In the genomic region with DNA sequence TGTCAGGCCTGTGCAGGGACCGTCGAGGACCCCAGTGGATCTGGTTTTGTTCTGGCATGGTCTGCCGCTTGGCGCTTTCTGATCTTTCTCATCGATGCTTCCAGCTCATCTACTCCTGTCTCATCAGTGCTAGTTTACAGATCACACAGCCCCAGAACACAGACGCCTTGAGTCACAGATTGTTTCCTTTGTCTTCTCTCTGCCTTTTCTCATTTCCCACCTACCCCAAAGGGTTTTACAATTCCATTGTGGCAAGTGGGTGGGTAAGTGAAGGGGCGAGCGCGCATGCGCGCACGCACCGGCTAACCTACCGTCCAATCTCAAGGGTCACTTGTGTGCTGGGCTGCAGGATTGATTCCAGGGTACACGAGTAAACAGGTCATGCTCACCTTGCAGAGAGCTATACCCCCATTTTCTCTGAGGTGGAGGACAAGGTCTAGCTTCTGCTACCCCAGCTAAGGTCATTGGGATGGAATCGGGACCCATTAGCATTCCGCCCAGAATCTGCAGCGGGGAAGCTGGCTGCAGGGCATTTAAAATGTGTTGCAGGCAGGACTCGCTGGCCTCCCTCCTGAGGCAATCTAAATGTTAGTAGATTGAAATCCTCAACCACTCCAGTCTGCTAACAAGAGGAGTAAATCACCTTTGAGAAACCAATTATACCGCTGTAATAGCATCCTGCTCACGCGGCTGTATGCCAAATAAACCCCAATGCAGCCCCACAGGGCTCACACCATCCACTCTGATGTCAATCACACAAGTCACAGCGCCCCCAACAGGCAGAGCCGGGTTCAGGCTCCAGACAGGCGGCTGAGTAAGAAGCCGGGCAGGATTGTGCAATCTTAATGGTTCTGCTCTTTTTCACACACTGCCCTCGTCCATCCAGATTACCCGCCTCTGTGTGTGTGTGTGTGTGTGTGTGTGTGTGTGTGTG, we compare ENCODE assay signal across 9 mouse cellular contexts. TPM values are rescaled to one million over a fixed set of nuclear protein-coding genes. Genes with fewer than 3 reads are reported as not detected.
DNase-seq lines count a peak whose midpoint lies in the region; ATAC-seq lines count a peak whose summit lies in the region.
"Had no signal": no experiment of that assay in that cellular context is flagged by ENCODE, and none has a peak within 500 bp of the region (broad histone marks: within the 10 kb centered on the region; RNA-seq: fewer than 3 reads in every experiment).

No protein-coding gene starts in this region.

- 42% methylated on average over 28 of the region's 28 CpGs for WGBS in forebrain, embryonic 13.5 days
- 46% methylated on average over 28 of the region's 28 CpGs for WGBS in forebrain, embryonic 10.5 days
- WGBS in embryonic facial prominence, embryonic 13.5 days: 50% methylated on average over 28 of the region's 28 CpGs

- no peak overlapping the region for H3K27ac ChIP-seq in forebrain, embryonic 13.5 days
- H3K27ac ChIP-seq in forebrain, embryonic 10.5 days: no peak overlapping the region
- H3K27ac ChIP-seq in embryonic facial prominence, embryonic 13.5 days: no peak overlapping the region

- no peak overlapping the region for H3K4me3 ChIP-seq in forebrain, embryonic 13.5 days
- no peak overlapping the region for H3K4me3 ChIP-seq in forebrain, embryonic 10.5 days
- H3K4me3 ChIP-seq in embryonic facial prominence, embryonic 13.5 days: no peak overlapping the region

- H3K4me2 ChIP-seq in forebrain, embryonic 13.5 days: peak overlapping the region; percentile 22
- H3K4me2 ChIP-seq in embryonic facial prominence, embryonic 13.5 days: 0 out of 2 replicates have a peak overlapping the region, but pooled peaks have one; percentile 0

- peaks cover 3% of the 10 kb centered on the region for H3K4me1 ChIP-seq in forebrain, embryonic 13.5 days
- peaks cover 8% of the 10 kb centered on the region for H3K4me1 ChIP-seq in forebrain, embryonic 10.5 days
- peaks cover 5% of the 10 kb centered on the region; the same call in 1 of the 2 replicates for H3K4me1 ChIP-seq in embryonic facial prominence, embryonic 13.5 days

- H3K9ac ChIP-seq in forebrain, embryonic 13.5 days: no peak overlapping the region
- H3K9ac ChIP-seq in embryonic facial prominence, embryonic 13.5 days: no peak overlapping the region

- H3K9me3 ChIP-seq in forebrain, embryonic 13.5 days (replicated peaks): no peaks in the 10 kb centered on the region
- H3K9me3 ChIP-seq in forebrain, embryonic 10.5 days: no peaks in the 10 kb centered on the region
- H3K9me3 ChIP-seq in embryonic facial prominence, embryonic 13.5 days: no peaks in the 10 kb centered on the region; the same call in 1 of the 2 replicates
- H3K9me3 ChIP-seq: G1E had no signal

- H3K36me3 ChIP-seq in forebrain, embryonic 13.5 days (ENCODE audit: poor library complexity, severe bottlenecking): no peaks in the 10 kb centered on the region
- H3K36me3 ChIP-seq in forebrain, embryonic 10.5 days (replicated peaks): no peaks in the 10 kb centered on the region
- H3K36me3 ChIP-seq in embryonic facial prominence, embryonic 13.5 days: no peaks in the 10 kb centered on the region
- H3K36me3 ChIP-seq: G1E had no signal

- ATAC-seq in forebrain, embryonic 13.5 days: no peak
- no peak for ATAC-seq in embryonic facial prominence, embryonic 13.5 days (ENCODE audit: insufficient number of reproducible peaks, insufficient read depth, low FRiP score, low TSS enrichment, low read depth)
- ATAC-seq in monocyte, adult 5-6 weeks (replicated peaks; ENCODE audit: insufficient number of reproducible peaks, low FRiP score, low TSS enrichment, poor library complexity, severe bottlenecking): no peak

- no peaks in the 10 kb centered on the region for H3K27me3 ChIP-seq in forebrain, embryonic 13.5 days
- H3K27me3 ChIP-seq in forebrain, embryonic 10.5 days (ENCODE audit: poor library complexity, severe bottlenecking): no peaks in the 10 kb centered on the region
- no peaks in the 10 kb centered on the region for H3K27me3 ChIP-seq in embryonic facial prominence, embryonic 13.5 days

- intact Hi-C loops in heart, postnatal 25 days (cut with DNase I): no loop called here

- DNase-seq in forebrain, embryonic 10.5 days (ENCODE audit: extremely low spot score, low spot score): no peak
- DNase-seq in 416B (ENCODE audit: low read depth): peak; percentile 45
- peak; percentile 18 for DNase-seq in lung, postnatal 36 days
- no peak for DNase-seq in T-cell, adult 2 months (ENCODE audit: low spot score)
- no peak for DNase-seq in heart, postnatal 25 days (ENCODE audit: low spot score)

RNA-seq across cellular contexts. Expression of a gene that starts 31.0 kb away (rescaled TPM):
- 140 and 148 TPM in 2 replicates for polyA plus RNA-seq in forebrain, embryonic 13.5 days (2015; fragmentation: Nextera tagmentation; extraction: Ambion mirVana)
- 234 and 235 TPM in 2 replicates for polyA plus RNA-seq in forebrain, embryonic 10.5 days (2016; fragmentation: Nextera tagmentation; extraction: Ambion mirVana)
- 149 and 158 TPM in 2 replicates for polyA plus RNA-seq in embryonic facial prominence, embryonic 13.5 days (2015; fragmentation: Nextera tagmentation; extraction: Ambion mirVana)
- total RNA-seq in heart, postnatal 25 days (2021): 10 to 100 TPM; 95.9 to 99.0 TPM
- 6.8 to 10.9 TPM (median 10.2 TPM) in 3 replicates for total RNA-seq in monocyte, adult 5-6 weeks (2017)

RNA-seq across cellular contexts. Expression of a gene that starts 53.9 kb away (rescaled TPM):
- polyA plus RNA-seq in forebrain, embryonic 13.5 days (2015; fragmentation: Nextera tagmentation; extraction: Ambion mirVana): 0.12 and 0.16 TPM in 2 replicates
- polyA plus RNA-seq in forebrain, embryonic 10.5 days (2016; fragmentation: Nextera tagmentation; extraction: Ambion mirVana): 0.10 and 0.27 TPM in 2 replicates
- 1.3 and 1.6 TPM in 2 replicates for polyA plus RNA-seq in embryonic facial prominence, embryonic 13.5 days (2015; fragmentation: Nextera tagmentation; extraction: Ambion mirVana)
- 1 to 10 TPM; 6.2 to 7.1 TPM for total RNA-seq in heart, postnatal 25 days (2021)
- total RNA-seq in monocyte, adult 5-6 weeks (2017): 44.7 to 96.7 TPM (median 53.9 TPM) in 3 replicates

Comparison
In these comparisons a context has a peak if more than half of its experiments do, and no peak if none do; other contexts are left out.
1. DNase-seq: peak in 416B (single experiment) and lung, postnatal 36 days (single experiment); none in forebrain, embryonic 10.5 days (single experiment), T-cell, adult 2 months (single experiment) and heart, postnatal 25 days (single experiment).